ENCODE assay signal across 9 mouse cellular contexts in the genomic region with DNA sequence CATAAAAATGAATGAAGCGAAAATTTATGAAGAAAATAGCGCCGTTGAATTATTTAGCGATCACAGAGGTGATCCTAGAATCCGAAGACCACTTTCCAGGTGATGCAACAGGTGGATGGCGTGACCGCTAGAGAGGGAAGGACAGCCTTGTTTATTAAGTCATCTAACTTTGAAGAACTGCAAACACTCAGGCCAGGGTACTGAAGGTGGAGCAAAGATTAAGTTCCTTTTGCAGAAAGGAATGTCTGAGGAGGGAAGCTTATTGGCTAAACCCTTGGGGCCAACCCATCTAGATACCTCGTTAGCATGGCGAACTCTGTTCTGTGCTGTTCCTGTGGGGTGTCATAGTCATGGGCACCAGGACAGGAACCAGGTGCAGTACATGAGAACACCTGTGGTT. TPM values are rescaled to one million over a fixed set of nuclear protein-coding genes. Genes with fewer than 3 reads are reported as not detected.
DNase-seq lines count a peak whose midpoint lies in the region; ATAC-seq and TF ChIP-seq lines count a peak whose summit lies in the region.
"Had no signal": no experiment of that assay in that cellular context is flagged by ENCODE, and none has a peak within 500 bp of the region (broad histone marks: within the 10 kb centered on the region; RNA-seq: fewer than 3 reads in every experiment).

No protein-coding gene starts in this region.

- no peak for ATAC-seq in heart, postnatal 0 days (ENCODE audit: insufficient read depth, low read depth)
- ATAC-seq in embryonic facial prominence, embryonic 12.5 days (ENCODE audit: insufficient number of reproducible peaks, insufficient read depth, low FRiP score, low TSS enrichment), result no peak

- TF ChIP-seq CTCF in heart, postnatal 0 days (IDR thresholded peaks at IDR 0.05; ENCODE audit: low read depth), result no peak
- TF ChIP-seq CTCF in left cerebral cortex, adult 2 months (IDR thresholded peaks at IDR 0.05), result no peak

- H3K27me3 ChIP-seq in heart, postnatal 0 days (ENCODE audit: control insufficient read depth, insufficient read depth, low read length), result no peaks in the 10 kb centered on the region
- H3K27me3 ChIP-seq in embryonic facial prominence, embryonic 12.5 days, result no peaks in the 10 kb centered on the region

- H3K4me2 ChIP-seq in heart, postnatal 0 days (ENCODE audit: low read depth, low read length), result peak overlapping the region; percentile 25; the same call in 1 of the 2 replicates
- H3K4me2 ChIP-seq in embryonic facial prominence, embryonic 12.5 days (replicated peaks), result peak overlapping the region; percentile 33

- H3K4me3 ChIP-seq in heart, postnatal 0 days (ENCODE audit: low read depth, low read length), result peak overlapping the region; percentile 11; the same call in 1 of the 2 replicates
- no peak overlapping the region for H3K4me3 ChIP-seq in embryonic facial prominence, embryonic 12.5 days
- H3K4me3 ChIP-seq in left cerebral cortex, adult 2 months, result no peak overlapping the region; the same call in 1 of the 2 replicates
- H3K4me3 ChIP-seq: myocyte had no signal

- H3K9me3 ChIP-seq in heart, postnatal 0 days (replicated peaks; ENCODE audit: control insufficient read depth, low read length), result no peaks in the 10 kb centered on the region
- no peaks in the 10 kb centered on the region for H3K9me3 ChIP-seq in embryonic facial prominence, embryonic 12.5 days

- intact Hi-C loops in left cerebral cortex, adult 2 months (cut with DNase I), result loop anchor here (10.0 kb wide), 1 partner anchor 201 kb away; the partner anchor contains the start of gene Desi2

- no peaks in the 10 kb centered on the region for H3K4me1 ChIP-seq in heart, postnatal 0 days (ENCODE audit: control insufficient read depth, insufficient read depth)
- H3K4me1 ChIP-seq in embryonic facial prominence, embryonic 12.5 days, result no peaks in the 10 kb centered on the region

- H3K27ac ChIP-seq in heart, postnatal 0 days (ENCODE audit: low read depth), result no peak overlapping the region
- no peak overlapping the region for H3K27ac ChIP-seq in embryonic facial prominence, embryonic 12.5 days
- no peak overlapping the region for H3K27ac ChIP-seq in left cerebral cortex, adult 2 months

- no peak for DNase-seq in heart, postnatal 0 days (ENCODE audit: low spot score)
- DNase-seq in heart, postnatal 4 days, result no peak
- peak; percentile 59 for DNase-seq in kidney, adult 9 months
- peak; percentile 76 for DNase-seq in lung, postnatal 25 days (ENCODE audit: low spot score)
- no peak for DNase-seq in spleen, adult 12 weeks (ENCODE audit: low spot score)
- no peak for DNase-seq in gastrocnemius, postnatal 4 days (ENCODE audit: low spot score in 2 of 2)
- DNase-seq in left cerebral cortex, adult 2 months (ENCODE audit: extremely low spot score in 1 of 2, low spot score in 2 of 2), result no peak

- no peaks in the 10 kb centered on the region for H3K36me3 ChIP-seq in heart, postnatal 0 days (replicated peaks; ENCODE audit: control insufficient read depth, insufficient read depth, low read length)
- no peaks in the 10 kb centered on the region for H3K36me3 ChIP-seq in embryonic facial prominence, embryonic 12.5 days

- TF ChIP-seq EP300 in heart, postnatal 0 days (IDR thresholded peaks at IDR 0.05; ENCODE audit: low read depth), result no peak

- 63% methylated on average over 9 of the region's 9 CpGs for WGBS in heart, postnatal 0 days
- WGBS in embryonic facial prominence, embryonic 12.5 days, result 62% methylated on average over 9 of the region's 9 CpGs

- no peak overlapping the region for H3K9ac ChIP-seq in heart, postnatal 0 days (replicated peaks; ENCODE audit: low read depth, low read length)
- H3K9ac ChIP-seq in embryonic facial prominence, embryonic 12.5 days, result no peak overlapping the region

RNA-seq across cellular contexts. Expression of gene Catspere2, which starts 1.0 kb away (rescaled TPM):
- total RNA-seq in heart, postnatal 0 days (2014; rRNA removed; ENCODE audit: low replicate concordance), result not detected in 2 replicates
- polyA plus RNA-seq in heart, postnatal 0 days (2015; fragmentation: Nextera tagmentation; extraction: Ambion mirVana), result 0.12 and 0.21 TPM in 2 replicates
- under 1 TPM; 0.23 to 0.31 TPM for total RNA-seq in heart, postnatal 4 days (2021)
- polyA plus RNA-seq in embryonic facial prominence, embryonic 12.5 days (2016; fragmentation: Nextera tagmentation; extraction: Ambion mirVana), result 0.14 and 0.28 TPM in 2 replicates
- under 1 TPM; 0.20 to 0.23 TPM for total RNA-seq in gastrocnemius, postnatal 4 days (2021)
- total RNA-seq in left cerebral cortex, adult 2 months (2021), result 1 to 10 TPM; 6.0 to 7.3 TPM

Comparison
In these comparisons a context has a peak if more than half of its experiments do, and no peak if none do; other contexts are left out.
1. DNase-seq: peak in kidney, adult 9 months (single experiment) and lung, postnatal 25 days (single experiment); none in heart, postnatal 0 days (single experiment), heart, postnatal 4 days (single experiment), spleen, adult 12 weeks (single experiment), gastrocnemius, postnatal 4 days (0 of 2) and left cerebral cortex, adult 2 months (0 of 2).